Mouse (Mus musculus): ENCODE measurements at regions not wholly inside any gene's neighbourhood (a gene's known extent, or its start where the extent isn't known, plus 50 kb on each side); places are given as distances from the start of the nearest gene placed in this dataset.
A peak's percentile ranks its signal among the peaks of the same experiment; 100 is the strongest.

DNA sequence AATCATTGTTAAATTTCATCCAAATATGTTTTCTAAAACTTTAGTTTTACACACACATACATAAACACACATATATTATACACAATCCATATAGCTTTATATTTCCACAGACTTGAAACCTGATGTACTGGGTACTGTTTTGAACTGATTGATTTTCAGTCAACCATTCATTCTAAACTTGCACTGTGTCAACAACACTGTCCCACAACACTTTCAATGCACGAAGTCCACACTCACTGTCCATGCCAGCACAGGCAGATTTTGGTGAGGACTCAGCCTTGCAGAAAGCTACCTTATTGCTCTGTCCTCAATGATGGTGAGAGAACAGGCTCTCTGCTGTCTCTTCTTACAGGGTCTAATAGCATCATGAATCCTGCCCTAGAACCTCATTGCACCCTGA is 127.3 kb downstream of the Olfr721-ps1 start:
- Histone ChIP-seq H3K4me3 (ENCODE audit: inconsistent target) (no peak overlapping the region), H3K36me3 (ENCODE audit: inconsistent target) (no peaks in the 10 kb centered on the region), H3K27ac (no peak overlapping the region), H3K79me2 (ENCODE audit: inconsistent target) (no peaks in the 10 kb centered on the region)
- WGBS (ENCODE audit: missing documents) = 86% methylated on average over 1 of the region's 1 CpGs

DNA sequence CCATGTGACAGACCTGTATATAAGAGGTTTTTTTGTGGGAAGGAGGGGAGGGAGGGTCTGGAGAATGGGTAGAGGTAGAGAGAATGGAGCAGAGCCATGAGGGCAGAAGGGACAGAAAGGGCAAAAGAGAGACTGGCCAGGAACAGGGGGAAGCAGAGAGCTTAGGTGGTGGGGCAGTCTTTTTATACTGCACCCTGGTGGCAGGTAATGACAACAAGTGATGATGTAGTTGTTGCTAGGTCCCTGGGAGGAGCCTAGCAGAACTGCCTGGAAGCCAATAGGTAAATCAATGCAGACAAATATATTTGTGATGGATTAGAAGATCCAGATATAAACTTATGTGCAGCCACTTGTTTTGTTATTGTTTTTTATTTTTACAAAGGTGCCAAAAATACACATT is 140.1 kb downstream of the Olfr721-ps1 start:
- no peaks in the 10 kb centered on the region for H3K79me2 ChIP-seq (ENCODE audit: inconsistent target)
- no peak overlapping the region for H3K27ac ChIP-seq
- no peak overlapping the region for H3K4me3 ChIP-seq (ENCODE audit: inconsistent target)
- no peaks in the 10 kb centered on the region for H3K36me3 ChIP-seq (ENCODE audit: inconsistent target)

DNA sequence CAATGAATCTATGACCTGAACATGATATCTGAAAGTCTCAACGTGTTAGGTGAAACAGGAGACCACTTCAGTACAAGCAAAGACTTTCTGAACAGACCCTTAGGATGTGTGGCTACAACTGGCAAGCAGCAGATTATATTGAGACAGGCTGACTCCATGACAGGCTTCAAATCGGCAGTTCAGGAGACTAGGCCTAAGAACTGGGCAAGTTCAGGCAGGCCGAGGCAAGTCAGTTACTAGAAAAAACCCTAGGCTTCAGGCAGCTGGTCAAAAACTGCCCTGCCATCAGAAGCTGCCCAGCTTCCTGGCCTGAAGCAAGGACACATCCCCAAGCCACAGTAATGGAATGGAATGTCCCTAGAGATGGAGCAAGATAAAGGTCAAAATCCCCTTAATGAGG is 140.6 kb downstream of the Olfr721-ps1 start:
- Histone ChIP-seq H3K36me3 (ENCODE audit: inconsistent target) (no peaks in the 10 kb centered on the region), H3K4me3 (ENCODE audit: inconsistent target) (no peak overlapping the region), H3K79me2 (ENCODE audit: inconsistent target) (no peaks in the 10 kb centered on the region), H3K27ac (no peak overlapping the region)
- 83% methylated on average over 3 of the region's 3 CpGs for WGBS (ENCODE audit: missing documents)

DNA sequence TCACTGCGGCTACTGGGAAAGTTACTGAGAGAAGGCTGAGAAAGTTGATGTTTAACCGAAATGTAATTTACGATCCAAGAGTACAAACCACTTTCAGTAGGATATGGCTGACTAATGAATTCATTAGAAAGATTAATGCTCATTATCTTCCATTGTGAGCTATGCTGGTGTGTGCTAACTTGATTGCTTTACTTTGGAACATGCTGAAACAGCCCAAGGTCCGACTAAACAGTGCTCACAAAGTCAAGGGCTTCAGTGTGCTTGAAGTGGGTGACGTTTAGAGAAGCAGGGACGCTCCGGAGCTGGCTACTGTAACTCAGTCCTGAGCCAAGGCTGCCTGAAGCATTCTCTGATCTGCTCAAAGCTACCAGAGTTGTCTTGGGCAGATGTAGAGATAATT is 143.1 kb downstream of the Olfr721-ps1 start:
- Histone ChIP-seq H3K27ac (no peak overlapping the region), H3K79me2 (ENCODE audit: inconsistent target) (no peaks in the 10 kb centered on the region), H3K4me3 (ENCODE audit: inconsistent target) (no peak overlapping the region), H3K36me3 (ENCODE audit: inconsistent target) (no peaks in the 10 kb centered on the region)
- 94% methylated on average over 7 of the region's 7 CpGs for WGBS (ENCODE audit: missing documents)

DNA sequence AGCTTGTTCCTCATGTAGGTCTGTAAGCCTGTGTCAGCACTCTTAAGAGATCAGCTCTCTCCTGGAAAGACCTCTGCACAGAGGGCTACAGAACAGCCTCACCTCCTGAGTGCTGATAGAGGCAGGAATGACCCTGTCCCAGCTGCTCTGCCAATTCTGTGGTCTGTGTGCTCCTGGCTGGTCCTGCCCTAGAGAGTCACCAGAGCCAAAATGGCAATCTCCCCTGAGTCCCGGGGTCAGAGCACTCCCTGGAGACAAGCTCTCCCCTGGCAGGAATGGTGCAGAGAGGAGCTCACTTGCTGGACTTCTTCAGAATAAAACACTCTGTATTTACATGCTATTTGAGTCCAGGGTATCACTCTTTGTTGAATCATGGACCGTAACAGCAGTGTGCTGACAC is 149.9 kb upstream of the Slc4a7 start:
- Histone ChIP-seq H3K79me2 (ENCODE audit: inconsistent target) (no peaks in the 10 kb centered on the region), H3K36me3 (ENCODE audit: inconsistent target) (no peaks in the 10 kb centered on the region), H3K27ac (no peak overlapping the region), H3K4me3 (ENCODE audit: inconsistent target) (no peak overlapping the region)
- WGBS (ENCODE audit: missing documents) = 89% methylated on average over 2 of the region's 2 CpGs

DNA sequence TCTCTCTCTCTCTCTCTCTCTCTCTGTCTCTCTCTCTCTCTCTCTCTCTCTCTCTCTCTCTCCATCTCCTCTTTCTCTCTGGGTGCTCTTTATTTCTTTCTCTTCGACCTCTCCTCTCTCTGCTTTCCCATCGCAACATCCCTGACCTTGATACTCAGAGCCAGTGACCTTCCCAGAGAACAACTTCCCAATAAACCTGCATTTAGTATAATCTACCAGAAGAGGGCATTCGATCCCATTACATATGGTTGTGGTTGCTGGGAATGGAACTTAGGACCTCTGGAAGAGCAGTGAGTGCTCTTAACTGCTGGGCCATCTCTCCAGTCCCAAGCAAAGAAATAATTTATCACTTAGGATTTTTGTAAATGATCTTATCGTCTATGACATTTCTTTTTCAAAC is 127.2 kb upstream of the Slc4a7 start:
- WGBS (ENCODE audit: missing documents) = 89% methylated on average over 3 of the region's 4 CpGs
- Histone ChIP-seq H3K4me3 (ENCODE audit: inconsistent target) (no peak overlapping the region), H3K36me3 (ENCODE audit: inconsistent target) (no peaks in the 10 kb centered on the region), H3K27ac (no peak overlapping the region), H3K79me2 (ENCODE audit: inconsistent target) (no peaks in the 10 kb centered on the region)

DNA sequence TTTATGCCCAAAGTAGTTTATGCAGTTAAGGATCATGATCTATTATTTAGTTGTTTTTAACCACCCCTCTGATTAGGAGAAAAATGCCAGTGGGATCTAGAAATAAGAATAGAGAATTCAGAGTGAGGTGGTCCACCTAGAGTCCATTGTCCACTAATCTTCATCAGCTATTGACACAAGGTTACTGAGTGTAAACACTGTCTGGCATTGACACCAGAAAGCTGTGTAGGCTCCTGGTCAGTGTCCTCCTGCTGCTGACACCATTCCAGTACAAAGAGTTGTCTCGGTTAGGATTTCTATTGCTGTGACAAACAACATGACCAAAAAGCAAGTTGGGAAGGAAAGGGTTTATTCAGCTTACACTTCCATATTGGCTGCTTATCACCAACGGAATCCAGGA is 110.1 kb upstream of the Slc4a7 start:
- WGBS (ENCODE audit: missing documents) = 94% methylated on average over 2 of the region's 2 CpGs
- H3K36me3 ChIP-seq (ENCODE audit: inconsistent target) = no peaks in the 10 kb centered on the region
- no peaks in the 10 kb centered on the region for H3K79me2 ChIP-seq (ENCODE audit: inconsistent target)
- no peak overlapping the region for H3K4me3 ChIP-seq (ENCODE audit: inconsistent target)
- H3K27ac ChIP-seq = no peak overlapping the region

DNA sequence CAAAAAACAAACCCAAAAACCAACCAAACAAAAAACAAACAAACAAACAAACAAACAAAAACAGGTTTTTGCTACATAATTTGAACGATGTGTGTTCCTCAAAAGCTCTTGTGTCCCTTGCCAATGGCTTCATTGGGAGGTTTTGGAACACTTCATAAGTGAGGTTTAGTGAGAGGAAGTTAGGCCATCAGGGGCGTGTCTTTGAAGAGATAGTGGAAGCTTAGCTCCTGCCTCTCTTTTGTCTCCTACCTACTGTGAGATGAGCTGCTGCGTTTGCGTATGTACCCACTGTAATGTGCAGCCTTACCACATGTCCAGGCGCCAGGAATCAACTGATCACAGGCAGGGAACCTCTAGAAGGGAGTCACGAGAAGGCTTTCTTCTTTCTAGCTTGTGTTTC is 107.3 kb upstream of the Slc4a7 start:
- Histone ChIP-seq H3K79me2 (ENCODE audit: inconsistent target) (no peaks in the 10 kb centered on the region), H3K27ac (no peak overlapping the region), H3K36me3 (ENCODE audit: inconsistent target) (no peaks in the 10 kb centered on the region), H3K4me3 (ENCODE audit: inconsistent target) (no peak overlapping the region)
- 54% methylated on average over 6 of the region's 6 CpGs for WGBS (ENCODE audit: missing documents)

DNA sequence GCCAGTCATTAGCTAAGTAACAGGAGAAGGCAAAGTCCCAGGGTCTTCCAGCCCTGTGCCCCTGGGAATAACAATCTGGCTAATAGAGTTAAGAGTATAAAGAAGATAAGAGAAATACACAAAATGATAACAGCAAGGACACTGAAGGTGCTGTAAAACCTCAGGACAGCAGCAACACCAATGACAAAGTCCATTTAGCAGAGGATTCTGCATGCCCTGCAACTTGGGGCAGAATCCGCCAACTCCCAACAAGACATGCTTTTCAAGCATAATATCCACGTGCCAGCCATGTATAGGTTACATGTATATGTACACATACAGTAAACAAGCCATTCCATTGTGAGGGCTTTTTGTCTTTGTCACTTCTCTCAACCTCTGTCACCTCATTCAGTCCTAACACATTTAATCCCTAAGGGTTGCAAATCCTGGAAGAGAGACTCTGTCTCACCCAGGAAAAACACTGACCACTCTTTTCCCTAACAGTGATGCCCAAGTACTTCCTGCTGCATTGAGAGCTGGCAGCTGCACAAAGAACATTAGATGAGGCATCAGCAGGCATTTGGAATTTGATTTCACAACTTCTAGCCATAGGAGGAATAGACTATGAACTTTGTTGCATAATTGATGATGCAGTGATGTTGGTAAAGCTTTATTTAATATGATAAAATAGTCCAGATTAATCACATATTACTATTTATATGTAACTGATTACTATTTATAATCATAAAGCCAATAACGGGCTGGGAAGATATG is 105.8 kb upstream of the Slc4a7 start:
- Histone ChIP-seq H3K79me2 (ENCODE audit: inconsistent target) (no peaks in the 10 kb centered on the region), H3K4me3 (ENCODE audit: inconsistent target) (no peak overlapping the region), H3K27ac (no peak overlapping the region), H3K36me3 (ENCODE audit: inconsistent target) (no peaks in the 10 kb centered on the region)
- WGBS (ENCODE audit: missing documents) = 89% methylated on average over 3 of the region's 3 CpGs

DNA sequence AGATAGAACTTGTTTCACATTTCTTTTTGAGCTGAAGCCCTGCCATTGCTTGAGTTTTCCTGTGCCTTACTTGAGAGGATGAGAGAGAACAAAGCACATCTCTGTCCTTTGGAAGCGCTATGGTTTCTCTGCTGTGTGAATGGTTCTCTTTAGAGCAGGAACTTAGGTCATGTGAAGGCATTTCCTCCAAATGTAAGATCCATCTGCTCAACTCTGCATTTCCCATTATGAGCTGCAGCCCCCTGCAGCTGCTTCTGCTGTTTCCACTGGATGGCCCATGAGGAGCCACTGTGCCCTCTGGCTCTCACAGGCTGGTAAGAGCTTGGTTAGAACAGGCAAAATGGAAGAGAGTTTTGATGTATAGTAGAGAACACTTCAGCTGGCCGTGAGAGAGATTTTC is 102.5 kb upstream of the Slc4a7 start:
- Histone ChIP-seq H3K27ac (peak overlapping the region; percentile 90), H3K36me3 (ENCODE audit: inconsistent target) (no peaks in the 10 kb centered on the region), H3K79me2 (ENCODE audit: inconsistent target) (no peaks in the 10 kb centered on the region), H3K4me3 (ENCODE audit: inconsistent target) (no peak overlapping the region)
- 0% methylated on average over 2 of the region's 2 CpGs for WGBS (ENCODE audit: missing documents)

DNA sequence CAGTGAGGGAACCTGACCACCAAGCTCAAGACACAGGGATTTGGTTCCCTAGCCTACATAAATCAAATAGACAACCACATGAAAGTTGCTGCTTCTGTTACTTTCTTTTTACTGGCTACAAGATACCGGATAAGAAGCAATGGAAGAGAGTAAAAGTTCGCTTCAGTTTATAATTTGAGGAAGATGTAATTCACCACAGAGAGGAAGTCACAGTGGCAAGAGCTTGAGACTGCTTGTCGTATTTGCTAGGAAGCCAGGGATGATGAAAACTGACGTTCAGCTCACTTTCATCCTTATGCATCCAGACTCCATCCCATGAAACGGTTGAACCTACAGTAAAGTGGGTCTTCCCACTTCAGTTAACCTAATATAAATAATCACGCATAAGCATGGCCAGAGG is 102.1 kb upstream of the Slc4a7 start:
- H3K36me3 ChIP-seq (ENCODE audit: inconsistent target) = no peaks in the 10 kb centered on the region
- H3K79me2 ChIP-seq (ENCODE audit: inconsistent target) = no peaks in the 10 kb centered on the region
- peak overlapping the region; percentile 90 for H3K27ac ChIP-seq
- 13% methylated on average over 6 of the region's 6 CpGs for WGBS (ENCODE audit: missing documents)
- no peak overlapping the region for H3K4me3 ChIP-seq (ENCODE audit: inconsistent target)

DNA sequence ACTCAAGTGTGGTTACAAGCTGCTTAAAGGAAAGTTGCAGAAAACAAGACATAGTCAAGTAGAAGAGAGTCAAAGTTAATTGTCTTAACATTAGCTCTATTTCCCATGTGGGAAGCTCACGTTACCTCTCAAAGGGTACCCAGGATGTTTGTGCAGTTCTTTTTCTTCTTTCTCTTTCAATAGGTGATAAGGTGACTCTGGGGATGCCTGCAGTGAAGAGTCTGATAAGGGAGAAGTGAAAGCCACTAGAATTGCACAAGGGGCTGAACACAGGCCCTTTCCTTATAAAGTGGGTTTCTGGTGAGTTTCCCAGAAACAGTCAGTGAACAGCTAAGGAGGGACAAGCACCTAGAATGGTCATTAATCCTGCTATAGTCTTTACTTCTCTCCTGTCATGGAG is 98.6 kb upstream of the Slc4a7 start:
- Histone ChIP-seq H3K36me3 (ENCODE audit: inconsistent target) (no peaks in the 10 kb centered on the region), H3K79me2 (ENCODE audit: inconsistent target) (no peaks in the 10 kb centered on the region), H3K27ac (no peak overlapping the region), H3K4me3 (ENCODE audit: inconsistent target) (no peak overlapping the region)
- WGBS (ENCODE audit: missing documents) = 67% methylated on average over 1 of the region's 1 CpGs

DNA sequence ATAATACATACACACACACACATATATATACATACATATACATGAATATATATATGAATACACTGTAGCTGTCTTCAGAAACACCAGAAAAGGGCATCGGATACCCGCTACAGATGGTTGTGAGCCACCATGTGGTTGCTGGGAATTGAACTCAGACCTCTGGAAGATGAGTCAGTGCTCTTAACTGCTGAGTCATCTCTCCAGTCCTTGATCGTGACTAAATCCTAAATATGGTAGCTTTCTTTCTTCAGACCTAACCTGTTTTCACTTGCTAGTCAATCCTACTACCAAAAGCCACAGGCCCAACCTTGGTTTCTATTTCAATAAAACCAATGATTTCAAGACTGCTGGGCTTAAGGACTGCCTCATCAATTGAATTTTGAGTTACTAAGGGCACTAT is 95.0 kb upstream of the Slc4a7 start:
- H3K27ac ChIP-seq = no peak overlapping the region

DNA sequence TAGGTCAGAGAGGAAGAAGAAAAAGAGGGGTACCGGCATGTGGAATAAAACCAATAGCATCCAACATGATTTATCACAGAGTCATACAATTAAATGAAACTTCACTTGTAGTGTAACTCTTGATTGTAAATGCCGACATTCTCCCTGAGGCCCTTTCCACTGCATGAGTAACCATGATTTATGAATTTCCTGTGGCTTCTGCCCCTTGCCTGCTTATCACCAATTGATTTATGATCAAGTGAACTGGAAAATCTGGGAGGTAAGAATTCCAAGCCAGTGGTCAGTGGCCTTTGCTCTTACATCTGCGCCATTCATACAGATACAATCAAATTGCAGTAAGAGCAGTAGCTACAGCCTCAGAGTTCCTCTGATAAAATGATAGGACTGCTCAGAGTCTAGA is 89.8 kb upstream of the Slc4a7 start:
- H3K36me3 ChIP-seq (ENCODE audit: inconsistent target) = no peaks in the 10 kb centered on the region
- no peak overlapping the region for H3K27ac ChIP-seq
- no peak overlapping the region for H3K4me3 ChIP-seq (ENCODE audit: inconsistent target)
- no peaks in the 10 kb centered on the region for H3K79me2 ChIP-seq (ENCODE audit: inconsistent target)
- WGBS (ENCODE audit: missing documents) = 73% methylated on average over 3 of the region's 3 CpGs

More for the DNA sequence above, 95.0 kb upstream of the Slc4a7 start:
- Histone ChIP-seq H3K36me3 (ENCODE audit: inconsistent target) (no peaks in the 10 kb centered on the region), H3K79me2 (ENCODE audit: inconsistent target) (no peaks in the 10 kb centered on the region), H3K4me3 (ENCODE audit: inconsistent target) (no peak overlapping the region)
- WGBS (ENCODE audit: missing documents) = 89% methylated on average over 3 of the region's 3 CpGs

DNA sequence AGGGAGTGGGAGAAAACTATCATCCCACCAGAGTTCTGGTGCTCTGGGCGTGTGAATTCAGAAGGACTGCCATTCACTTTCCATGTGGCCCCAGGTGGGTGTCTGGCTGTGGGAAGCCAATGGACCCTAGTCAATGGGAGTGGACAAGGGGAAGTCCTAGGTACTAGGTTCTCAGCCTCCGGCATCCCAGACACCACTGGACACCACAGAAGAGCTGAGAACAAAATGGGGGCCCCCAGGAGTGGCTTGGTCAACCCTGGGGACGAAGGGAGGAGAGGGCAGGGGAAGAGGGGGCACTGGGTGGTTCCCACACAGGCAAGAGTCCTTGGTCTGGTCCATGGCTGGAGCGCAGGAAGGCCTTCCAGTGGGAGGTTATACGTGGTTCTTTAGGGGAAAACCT is 81.8 kb upstream of the Slc4a7 start:
- Histone ChIP-seq H3K4me3 (ENCODE audit: inconsistent target) (no peak overlapping the region), H3K27ac (no peak overlapping the region), H3K79me2 (ENCODE audit: inconsistent target) (no peaks in the 10 kb centered on the region), H3K36me3 (ENCODE audit: inconsistent target) (no peaks in the 10 kb centered on the region)
- WGBS (ENCODE audit: missing documents) = 95% methylated on average over 5 of the region's 5 CpGs

DNA sequence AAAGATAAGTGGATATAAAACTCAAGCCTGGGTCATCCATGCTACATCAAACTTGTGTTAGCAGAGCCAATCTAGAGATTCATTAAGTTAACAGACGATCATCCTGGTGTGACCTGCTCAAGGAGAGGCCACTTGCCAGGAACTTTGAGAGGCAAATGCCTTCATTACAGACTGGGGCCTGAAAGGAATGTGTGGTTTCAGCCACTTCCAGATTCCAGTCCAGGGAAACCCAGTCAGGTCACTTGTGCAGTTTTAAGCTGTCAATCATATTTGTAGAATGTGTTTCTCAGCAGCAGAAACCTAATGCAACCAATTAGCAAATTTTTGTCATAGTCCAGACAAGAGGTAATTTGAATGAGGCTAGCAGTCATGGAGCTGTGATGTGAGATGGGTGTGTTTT is 73.4 kb upstream of the Slc4a7 start:
- no peak overlapping the region for H3K4me3 ChIP-seq (ENCODE audit: inconsistent target)
- 94% methylated on average over 1 of the region's 1 CpGs for WGBS (ENCODE audit: missing documents)
- H3K36me3 ChIP-seq (ENCODE audit: inconsistent target) = no peaks in the 10 kb centered on the region
- H3K27ac ChIP-seq = no peak overlapping the region
- H3K79me2 ChIP-seq (ENCODE audit: inconsistent target) = no peaks in the 10 kb centered on the region
